Mouse (Mus musculus) lung, postnatal 0 days (tissue): Measurements from ENCODE around the gene Atf6.

Experiments
- CTCF ChIP-seq: IDR thresholded peaks from 2 replicates; pipeline ENCODE4 v1.5.1; 2016; ENCODE audit warnings: antibody characterized with exemption, mild to moderate bottlenecking
- EP300 ChIP-seq: IDR thresholded peaks from 2 replicates; pipeline ENCODE4 v1.6.1; 2016; ENCODE audit warnings: antibody characterized with exemption, mild to moderate bottlenecking, control low read depth

DNA sequence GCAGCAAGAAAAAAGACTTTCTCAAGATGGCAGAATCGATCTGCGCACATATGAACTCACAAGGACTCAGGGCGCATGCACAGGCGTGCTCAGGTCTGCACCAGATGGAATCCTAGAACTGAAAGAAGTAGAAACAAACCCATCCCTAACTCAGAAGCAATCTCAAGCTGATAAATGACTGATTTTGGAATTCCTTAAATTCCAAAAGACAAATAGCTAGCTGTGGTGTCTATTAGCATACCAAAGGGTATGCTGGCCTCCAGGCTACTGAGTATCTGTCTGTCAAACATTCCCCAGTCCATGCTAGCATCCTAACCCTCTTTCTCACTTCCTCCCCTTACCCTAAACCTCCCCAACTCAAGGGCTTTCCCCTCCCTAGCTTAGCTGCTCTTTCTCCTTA, 21.7 kb upstream of the Atf6 start:
- TF ChIP-seq CTCF (no peak), EP300 (no peak)
